In the genomic region with DNA sequence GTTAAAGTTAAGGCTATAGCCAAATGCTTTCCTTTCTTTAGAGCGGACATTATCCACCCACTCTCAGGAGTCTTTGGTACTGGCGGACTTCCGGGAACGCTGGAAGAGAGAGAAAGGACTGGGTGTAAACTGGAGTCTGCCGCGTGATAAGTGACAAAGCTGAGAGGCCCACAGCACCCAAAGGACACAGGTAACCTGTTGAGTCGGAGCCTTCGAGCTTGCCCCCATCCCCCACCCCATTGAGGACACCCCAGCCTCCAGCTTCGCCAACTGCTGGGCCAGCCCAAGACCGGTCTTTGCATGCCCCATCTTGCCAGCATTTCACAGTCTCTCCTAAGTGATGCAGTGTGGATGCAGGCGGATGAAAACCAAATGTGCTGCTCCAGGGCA, we compare ENCODE assay signal across 8 mouse cellular contexts. TPM values are rescaled to one million over a fixed set of nuclear protein-coding genes. Genes with fewer than 3 reads are reported as not detected.
DNase-seq lines count a peak whose midpoint lies in the region; ATAC-seq and TF ChIP-seq lines count a peak whose summit lies in the region.

No protein-coding gene starts in this region.

- TF ChIP-seq CTCF in C2C12 (IDR thresholded peaks at IDR 0.05; ENCODE audit: control insufficient read depth, insufficient read depth, insufficient read length): no peak

- H3K36me3 ChIP-seq in heart, embryonic 11.5 days (ENCODE audit: control insufficient read depth, insufficient read depth, low read length): no peaks in the 10 kb centered on the region
- H3K36me3 ChIP-seq in C2C12 (ENCODE audit: control insufficient read depth, insufficient read depth): peaks cover 8% of the 10 kb centered on the region
- H3K36me3 ChIP-seq in embryonic facial prominence, embryonic 10.5 days (replicated peaks): peaks cover 16% of the 10 kb centered on the region
- 0 out of 2 replicates have a peak, but pooled peaks cover 3% of the 10 kb centered on the region for H3K36me3 ChIP-seq in hindbrain, embryonic 15.5 days

- H3K4me2 ChIP-seq in heart, embryonic 11.5 days: peak overlapping the region; percentile 59
- H3K4me2 ChIP-seq in hindbrain, embryonic 15.5 days: peak overlapping the region; percentile 57

- H3K9me3 ChIP-seq in heart, embryonic 11.5 days (replicated peaks; ENCODE audit: control insufficient read depth, low read length): no peaks in the 10 kb centered on the region
- no peaks in the 10 kb centered on the region for H3K9me3 ChIP-seq in embryonic facial prominence, embryonic 10.5 days
- H3K9me3 ChIP-seq in hindbrain, embryonic 15.5 days: no peaks in the 10 kb centered on the region

- H3K4me3 ChIP-seq in heart, embryonic 11.5 days (ENCODE audit: low read depth, low read length): peak overlapping the region; percentile 55
- H3K4me3 ChIP-seq in C2C12 (ENCODE audit: insufficient read depth, poor library complexity, severe bottlenecking): peak overlapping the region; percentile 35
- peak overlapping the region; percentile 66 for H3K4me3 ChIP-seq in embryonic facial prominence, embryonic 10.5 days
- peak overlapping the region; percentile 50 for H3K4me3 ChIP-seq in hindbrain, embryonic 15.5 days

- whole genome bisulfite sequencing in heart, embryonic 11.5 days (ENCODE audit: insufficient replicate concordance): 13% methylated on average over 11 of the region's 11 CpGs
- 15% methylated on average over 11 of the region's 11 CpGs for WGBS in embryonic facial prominence, embryonic 10.5 days
- 11% methylated on average over 11 of the region's 11 CpGs for WGBS in hindbrain, embryonic 15.5 days

- H3ac ChIP-seq in C2C12 (ENCODE audit: control insufficient read depth, insufficient read length, low read depth): peak overlapping the region; percentile 57

- H3K27me3 ChIP-seq in heart, embryonic 11.5 days (ENCODE audit: control insufficient read depth, insufficient read depth, low read length): no peaks in the 10 kb centered on the region
- peaks cover 5% of the 10 kb centered on the region for H3K27me3 ChIP-seq in C2C12 (ENCODE audit: control insufficient read depth, insufficient read depth, insufficient read length)
- no peaks in the 10 kb centered on the region for H3K27me3 ChIP-seq in embryonic facial prominence, embryonic 10.5 days (replicated peaks; ENCODE audit: low read depth, poor library complexity, severe bottlenecking)
- no peaks in the 10 kb centered on the region for H3K27me3 ChIP-seq in hindbrain, embryonic 15.5 days

- ATAC-seq in heart, embryonic 11.5 days (replicated peaks; ENCODE audit: insufficient number of reproducible peaks, low FRiP score, low TSS enrichment): peak; percentile 55; the same call in 1 of the 2 replicates
- ATAC-seq in hindbrain, embryonic 15.5 days (ENCODE audit: low FRiP score, low read depth): peak; percentile 69
- ATAC-seq in megakaryocyte progenitor cell, adult 5-6 weeks (replicated peaks; ENCODE audit: poor library complexity): peak; percentile 33

- H3K9ac ChIP-seq in heart, embryonic 11.5 days (ENCODE audit: low read depth, low read length): peak overlapping the region; percentile 70
- peak overlapping the region; percentile 50 for H3K9ac ChIP-seq in hindbrain, embryonic 15.5 days

- H3K27ac ChIP-seq in heart, embryonic 11.5 days (ENCODE audit: low read depth, low read length): peak overlapping the region; percentile 54; the same call in 1 of the 2 replicates
- peak overlapping the region; percentile 82 for H3K27ac ChIP-seq in embryonic facial prominence, embryonic 10.5 days (replicated peaks)
- H3K27ac ChIP-seq in hindbrain, embryonic 15.5 days (replicated peaks): peak overlapping the region; percentile 85

- no peak for DNase-seq in heart, adult 18-20 months
- peak; percentile 20 for DNase-seq in embryonic facial prominence, embryonic 10.5 days (ENCODE audit: low spot score)
- peak; percentile 22 for DNase-seq in urinary bladder, adult 2 months (ENCODE audit: low spot score)
- no peak for DNase-seq in embryo, embryonic 10 days (ENCODE audit: low spot score)

- H3K79me2 ChIP-seq in C2C12 (ENCODE audit: control insufficient read depth, insufficient read depth): no peaks in the 10 kb centered on the region

- H3K79me3 ChIP-seq in C2C12 (ENCODE audit: low read depth): no peaks in the 10 kb centered on the region

- H3K4me1 ChIP-seq in heart, embryonic 11.5 days (ENCODE audit: control insufficient read depth, insufficient read depth, low read length): no peaks in the 10 kb centered on the region
- H3K4me1 ChIP-seq in embryonic facial prominence, embryonic 10.5 days: peaks cover 2% of the 10 kb centered on the region; the same call in 1 of the 2 replicates
- peaks cover 12% of the 10 kb centered on the region for H3K4me1 ChIP-seq in hindbrain, embryonic 15.5 days (replicated peaks)

TF ChIP-seq in C2C12, 6 proteins besides CTCF, POLR2A, EP300 and RAD21:
- no peak for TF ChIP-seq MAX (IDR thresholded peaks at IDR 0.05)
- no peak for TF ChIP-seq FOSL1 (IDR thresholded peaks at IDR 0.05; ENCODE audit: insufficient read depth, low read length, poor library complexity, severe bottlenecking)
- TF ChIP-seq USF1 (IDR thresholded peaks at IDR 0.05; ENCODE audit: low read depth): no peak
- no peak for TF ChIP-seq MYOG (IDR thresholded peaks at IDR 0.05; ENCODE audit: control insufficient read depth, extremely low read depth, insufficient read length)
- no peak for TF ChIP-seq MYOD1 (IDR thresholded peaks at IDR 0.05; ENCODE audit: control insufficient read depth, insufficient read length, low read depth)
- no peak for TF ChIP-seq CEBPB (IDR thresholded peaks at IDR 0.05; ENCODE audit: low read depth)

RNA-seq across cellular contexts. Expression of a gene that starts 0.3 kb away (rescaled TPM):
- polyA plus RNA-seq in heart, embryonic 11.5 days (2014; fragmentation: Nextera tagmentation; extraction: Ambion mirVana): 25.9 and 29.6 TPM in 2 replicates
- 10 to 100 TPM; 15.0 to 16.1 TPM for total RNA-seq in heart, adult 18-20 months (2021)
- polyA plus RNA-seq in C2C12 (2012; fragmentation: generic; extraction: Trizol): 30.2 TPM
- polyA plus RNA-seq in embryonic facial prominence, embryonic 10.5 days (2016; fragmentation: Nextera tagmentation; extraction: Ambion mirVana): 26.3 and 28.4 TPM in 2 replicates
- polyA plus RNA-seq in hindbrain, embryonic 15.5 days (2015; fragmentation: Nextera tagmentation; extraction: Ambion mirVana): 39.3 and 41.6 TPM in 2 replicates
- 13.6 and 22.1 TPM in 2 replicates for total RNA-seq in megakaryocyte progenitor cell, adult 5-6 weeks (2015)
- total RNA-seq in megakaryocyte progenitor cell, adult 5-6 weeks (2017): 25.6 and 26.7 TPM in 2 replicates
- polyA plus RNA-seq in urinary bladder, adult 2 months (2012; rRNA removed): 29.5 and 33.5 TPM in 2 replicates

RNA-seq across cellular contexts. Expression of a gene that starts 21.1 kb away (rescaled TPM):
- 1.2 and 1.3 TPM in 2 replicates for polyA plus RNA-seq in heart, embryonic 11.5 days (2014; fragmentation: Nextera tagmentation; extraction: Ambion mirVana)
- total RNA-seq in heart, adult 18-20 months (2021): 10 to 100 TPM; 20.4 to 21.4 TPM
- 5.6 TPM for polyA plus RNA-seq in C2C12 (2012; fragmentation: generic; extraction: Trizol)
- 1.5 and 1.6 TPM in 2 replicates for polyA plus RNA-seq in embryonic facial prominence, embryonic 10.5 days (2016; fragmentation: Nextera tagmentation; extraction: Ambion mirVana)
- 14.5 and 15.8 TPM in 2 replicates for polyA plus RNA-seq in hindbrain, embryonic 15.5 days (2015; fragmentation: Nextera tagmentation; extraction: Ambion mirVana)
- 16.8 and 17.6 TPM in 2 replicates for total RNA-seq in megakaryocyte progenitor cell, adult 5-6 weeks (2015)
- 3.0 and 4.3 TPM in 2 replicates for total RNA-seq in megakaryocyte progenitor cell, adult 5-6 weeks (2017)
- 26.5 and 32.1 TPM in 2 replicates for polyA plus RNA-seq in urinary bladder, adult 2 months (2012; rRNA removed)

Comparison
In these comparisons a context has a peak if more than half of its experiments do, and no peak if none do; other contexts are left out.
1. DNase-seq: peak in embryonic facial prominence, embryonic 10.5 days (single experiment) and urinary bladder, adult 2 months (single experiment); none in heart, adult 18-20 months (0 of 2) and embryo, embryonic 10 days (single experiment).
2. Peak in every context shown above with its lines, with median percentiles within 50 percentile points of each other: ATAC-seq, H3K27ac ChIP-seq and H3K4me3 ChIP-seq.